Mouse (Mus musculus) liver, postnatal 0 days (tissue): ENCODE measurements around the gene Ern2. TPM values are rescaled to one million over a fixed set of nuclear protein-coding genes. Genes with fewer than 3 reads are reported as not detected.

Experiments
- ATAC-seq: fragments of 200-750 bp; cut with Nextera tagmentation; 2 replicates; pipeline ENCODE4 v1.8.0; 2017; ENCODE audit warnings: mild to moderate bottlenecking, moderate library complexity
- DNase-seq: peaks from one replicate; pipeline ENCODE4 v3.0.0-alpha.2; 2016
- H3K27ac ChIP-seq: fragments of 300-500 bp; sonication (generic); 2 replicates; pipeline ENCODE4 v1.5.1; 2014; ENCODE audit warnings: antibody characterized with exemption, moderate library complexity, mild to moderate bottlenecking, low read depth
- H3K27me3 ChIP-seq: fragments of 300-500 bp; sonication (generic); 2 replicates; pipeline ENCODE4 v1.6.1; 2014; ENCODE audit warnings: low read length, control low read depth, mixed read lengths; ENCODE audit not compliant: insufficient read depth
- H3K36me3 ChIP-seq: fragments of 300-500 bp; sonication (generic); replicated peaks from 2 replicates; pipeline ENCODE4 v1.6.1; 2014; ENCODE audit warnings: mild to moderate bottlenecking, control low read depth, low read length, moderate library complexity, mixed read lengths; ENCODE audit not compliant: insufficient read depth
- H3K4me1 ChIP-seq: fragments of 300-500 bp; sonication (generic); 2 replicates; pipeline ENCODE4 v1.6.1; 2014; ENCODE audit warnings: antibody characterized with exemption, mild to moderate bottlenecking, control low read depth; ENCODE audit not compliant: insufficient read depth
- H3K4me2 ChIP-seq: fragments of 300-500 bp; sonication (generic); 2 replicates; pipeline ENCODE4 v1.6.1; 2014; ENCODE audit warnings: low read depth, mild to moderate bottlenecking, low read length, moderate library complexity, mixed read lengths
- H3K4me3 ChIP-seq: fragments of 300-500 bp; sonication (generic); 2 replicates; pipeline ENCODE4 v1.5.1; 2014; ENCODE audit warnings: low read depth, low read length
- H3K9ac ChIP-seq: fragments of 300-500 bp; sonication (generic); replicated peaks from 2 replicates; pipeline ENCODE4 v1.6.1; 2014; ENCODE audit warnings: mild to moderate bottlenecking, moderate library complexity
- H3K9me3 ChIP-seq: fragments of 300-500 bp; sonication (generic); 2 replicates; pipeline ENCODE4 v1.6.1; 2016; ENCODE audit warnings: mild to moderate bottlenecking, control low read depth, low read length, mixed read lengths
- CTCF ChIP-seq: sonication (generic); IDR thresholded peaks from 2 replicates; pipeline ENCODE4 v1.5.1; 2016; ENCODE audit warnings: antibody characterized with exemption, low read depth
- EP300 ChIP-seq: IDR thresholded peaks from 2 replicates; pipeline ENCODE4 v1.6.1; 2016; ENCODE audit warnings: antibody characterized with exemption, low read depth, mild to moderate bottlenecking
- WGBS: fragments of 180-500 bp; shearing (Covaris S2); extraction: QIAGEN DNeasy Blood & Tissue Kit; methylation state at CpG from one replicate; pipeline ENCODE4 v1.1.7; 2014; ENCODE audit not compliant: insufficient replicate concordance; 5-methylcytosine and 5-hydroxymethylcytosine counted together
- polyA plus RNA-seq: library from polyadenylated mRNA; unstranded; fragments of >200 nt; fragmentation: Nextera tagmentation; extraction: Ambion mirVana; gene quantifications from 2 replicates; pipeline ENCODE4 v1.2.1, GENCODE M21; 2015

Gene Ern2
- polyA plus RNA-seq, 1 experiment from 2014 or later, result not detected

GRCm38 (mm10) chr7:122131834-122132233 is 54.2 kb downstream of the Ern2 start:
- peaks cover 33% of the 10 kb centered on the region for H3K36me3 ChIP-seq
- no peaks in the 10 kb centered on the region for H3K27me3 ChIP-seq
- H3K27ac ChIP-seq, result no peak overlapping the region
- H3K9ac ChIP-seq, result peak overlapping the region; percentile 84
- no peaks in the 10 kb centered on the region for H3K9me3 ChIP-seq
- peak overlapping the region; percentile 82 for H3K4me2 ChIP-seq
- H3K4me1 ChIP-seq, result peaks cover 7% of the 10 kb centered on the region
- peak overlapping the region; percentile 75 for H3K4me3 ChIP-seq
- no peak for DNase-seq
- TF ChIP-seq EP300 (no peak), CTCF (no peak)
- no peak for ATAC-seq

- peaks cover 2% of the 10 kb centered on the region for H3K4me1 ChIP-seq
- H3K9ac ChIP-seq, result no peak overlapping the region
- no peak overlapping the region for H3K27ac ChIP-seq
- no peak overlapping the region for H3K4me3 ChIP-seq
- H3K36me3 ChIP-seq, result peaks cover 34% of the 10 kb centered on the region
- TF ChIP-seq CTCF, result no peak
- 88% methylated on average over 11 of the region's 11 CpGs for WGBS
- H3K27me3 ChIP-seq, result no peaks in the 10 kb centered on the region
- H3K9me3 ChIP-seq, result no peaks in the 10 kb centered on the region
- no peak for DNase-seq
- no peak for ATAC-seq
- H3K4me2 ChIP-seq, result no peak overlapping the region
Measured at GRCm38 (mm10) chr7:122126946-122127345, 59.1 kb downstream of the Ern2 start.

DNA sequence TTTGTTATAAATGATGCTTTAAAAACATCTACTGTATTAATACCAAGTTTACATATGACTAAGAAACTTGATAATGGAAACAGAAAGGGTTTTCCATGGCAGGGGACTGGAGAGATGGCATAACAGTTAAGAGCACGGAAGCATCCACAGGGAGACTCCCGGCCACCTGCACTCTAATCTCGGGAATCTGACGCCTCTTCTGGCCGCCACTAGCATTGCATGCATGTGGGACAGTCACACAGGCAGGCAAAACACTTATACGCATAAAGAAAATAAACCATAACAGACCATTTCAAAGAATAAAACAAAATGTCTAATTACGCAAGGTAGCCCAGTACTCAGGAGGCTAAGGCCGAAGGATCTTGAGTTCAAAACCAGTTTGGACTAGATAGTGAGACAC is 60.4 kb downstream of the Ern2 start:
- WGBS, result 82% methylated on average over 8 of the region's 8 CpGs
- Histone ChIP-seq H3K4me2 (no peak overlapping the region), H3K4me3 (no peak overlapping the region), H3K36me3 (peaks cover 37% of the 10 kb centered on the region), H3K27me3 (no peaks in the 10 kb centered on the region), H3K27ac (no peak overlapping the region), H3K9ac (no peak overlapping the region), H3K9me3 (no peaks in the 10 kb centered on the region), H3K4me1 (peaks cover 2% of the 10 kb centered on the region; the same call in 1 of the 2 replicates)
- ATAC-seq (no peak), DNase-seq (no peak)
- TF ChIP-seq EP300 (no peak), CTCF (peak; percentile 20; the same call in 1 of the 2 replicates)

GRCm38 (mm10) chr7:122123518-122123917 is 62.5 kb downstream of the Ern2 start:
- WGBS, result 53% methylated on average over 4 of the region's 4 CpGs
- no peak overlapping the region for H3K4me2 ChIP-seq
- no peaks in the 10 kb centered on the region for H3K27me3 ChIP-seq
- no peak for TF ChIP-seq EP300
- TF ChIP-seq CTCF, result no peak
- H3K4me1 ChIP-seq, result peaks cover 2% of the 10 kb centered on the region; the same call in 1 of the 2 replicates
- H3K9ac ChIP-seq, result no peak overlapping the region
- peaks cover 37% of the 10 kb centered on the region for H3K36me3 ChIP-seq
- no peak overlapping the region for H3K4me3 ChIP-seq
- DNase-seq, result no peak
- H3K27ac ChIP-seq, result peak overlapping the region; percentile 23; the same call in 1 of the 2 replicates
- ATAC-seq, result peak; percentile 56
- no peaks in the 10 kb centered on the region for H3K9me3 ChIP-seq

Other genes with a start within 250 kb of the Ern2 start
- gene Cog7, start 204.5 kb downstream of the Ern2 start, polyA plus RNA-seq, result 4.2 and 5.4 TPM in 2 replicates
- gene Gga2, start 165.0 kb downstream of the Ern2 start, polyA plus RNA-seq, result 9.7 and 10.1 TPM in 2 replicates
- 10.9 and 11.0 TPM in 2 replicates for gene Ubfd1, start 119.0 kb downstream of the Ern2 start, polyA plus RNA-seq
- 8.3 TPM in 2 replicates for gene Ears2, start 118.9 kb downstream of the Ern2 start, polyA plus RNA-seq
- 554 and 564 TPM in 2 replicates for gene Ndufab1, start 84.3 kb downstream of the Ern2 start, polyA plus RNA-seq
- 4.5 and 6.5 TPM in 2 replicates for gene Palb2, start 53.2 kb downstream of the Ern2 start, polyA plus RNA-seq
- gene Dctn5, start 53.2 kb downstream of the Ern2 start, polyA plus RNA-seq, result 30.5 and 33.1 TPM in 2 replicates
- gene Plk1, start 26.8 kb downstream of the Ern2 start, polyA plus RNA-seq, result 35.9 and 43.4 TPM in 2 replicates
- 2.1 and 2.9 TPM in 2 replicates for gene Chp2, start 33.3 kb upstream of the Ern2 start, polyA plus RNA-seq
- gene Prkcb, start 102.5 kb upstream of the Ern2 start, polyA plus RNA-seq, result 8.1 TPM in 2 replicates